Mouse (Mus musculus) hindbrain, embryonic 16.5 days (tissue): ENCODE data around the gene Tlr9. TPM values are rescaled to one million over a fixed set of nuclear protein-coding genes. Genes with fewer than 3 reads are reported as not detected.

ENCODE experiments used
- ATAC-seq: fragments of 200-750 bp; cut with Nextera tagmentation; 2 replicates; pipeline ENCODE4 v1.8.0; 2017; ENCODE audit warnings: moderate TSS enrichment, moderate library complexity
- H3K27ac ChIP-seq: fragments of 300-500 bp; sonication (generic); 2 replicates; pipeline ENCODE4 v1.5.1; 2014; ENCODE audit warnings: low read depth, mild to moderate bottlenecking, control low read depth, low read length, moderate library complexity
- H3K27me3 ChIP-seq: fragments of 300-500 bp; sonication (generic); replicated peaks from 2 replicates; pipeline ENCODE4 v1.6.1; 2014; ENCODE audit warnings: low read length; ENCODE audit not compliant: control insufficient read depth, insufficient read depth
- H3K36me3 ChIP-seq: fragments of 300-500 bp; sonication (generic); 2 replicates; pipeline ENCODE4 v1.6.1; 2014; ENCODE audit warnings: mild to moderate bottlenecking, low read length, moderate library complexity, mixed read lengths; ENCODE audit not compliant: control insufficient read depth, insufficient read depth
- H3K4me1 ChIP-seq: fragments of 300-500 bp; sonication (generic); 2 replicates; pipeline ENCODE4 v1.6.1; 2014; ENCODE audit warnings: low read depth, low read length; ENCODE audit not compliant: control insufficient read depth, insufficient read depth
- H3K4me2 ChIP-seq: fragments of 300-500 bp; sonication (generic); 2 replicates; pipeline ENCODE4 v1.6.1; 2014; ENCODE audit warnings: mild to moderate bottlenecking, low read length, control low read depth, moderate library complexity
- H3K4me3 ChIP-seq: fragments of 300-500 bp; sonication (generic); 2 replicates; pipeline ENCODE4 v1.5.1; 2014; ENCODE audit warnings: mild to moderate bottlenecking, low read length, control low read depth, moderate library complexity
- H3K9ac ChIP-seq: fragments of 300-500 bp; sonication (generic); 2 replicates; pipeline ENCODE4 v1.6.1; 2014; ENCODE audit warnings: low read depth, mild to moderate bottlenecking, control low read depth, low read length, moderate library complexity
- H3K9me3 ChIP-seq: fragments of 300-500 bp; sonication (generic); 2 replicates; pipeline ENCODE4 v1.6.1; 2014; ENCODE audit warnings: mild to moderate bottlenecking, low read length, moderate library complexity; ENCODE audit not compliant: control insufficient read depth
- WGBS: fragments of 180-500 bp; shearing (Covaris S2); extraction: QIAGEN DNeasy Blood & Tissue Kit; methylation state at CpG from one replicate; pipeline ENCODE4 v1.1.7; 2014; 5-methylcytosine and 5-hydroxymethylcytosine counted together
- polyA plus RNA-seq: library from polyadenylated mRNA; unstranded; fragments of >200 nt; fragmentation: Nextera tagmentation; extraction: Ambion mirVana; gene quantifications from 2 replicates; pipeline ENCODE4 v1.2.1, GENCODE M21; 2015

Tlr9 gene
- polyA plus RNA-seq, 1 experiment from 2014 or later = 0.04 TPM

GRCm38 (mm10) chr9:106254001-106254400, 31.6 kb downstream of the Tlr9 start:
- Histone ChIP-seq H3K9me3 (no peaks in the 10 kb centered on the region), H3K27me3 (no peaks in the 10 kb centered on the region), H3K36me3 (no peaks in the 10 kb centered on the region), H3K4me1 (no peaks in the 10 kb centered on the region), H3K9ac (no peak overlapping the region), H3K4me3 (no peak overlapping the region), H3K4me2 (no peak overlapping the region), H3K27ac (no peak overlapping the region)
- no peak for ATAC-seq
- WGBS = 77% methylated on average over 2 of the region's 2 CpGs

GRCm38 (mm10) chr9:106258412-106258811, 36.0 kb downstream of the Tlr9 start:
- Histone ChIP-seq H3K27ac (no peak overlapping the region), H3K27me3 (no peaks in the 10 kb centered on the region), H3K9me3 (no peaks in the 10 kb centered on the region), H3K4me2 (no peak overlapping the region), H3K4me1 (no peaks in the 10 kb centered on the region), H3K36me3 (no peaks in the 10 kb centered on the region), H3K4me3 (no peak overlapping the region), H3K9ac (no peak overlapping the region)
- ATAC-seq = no peak
- 92% methylated on average over 4 of the region's 4 CpGs for WGBS

- no peak overlapping the region for H3K9ac ChIP-seq
- WGBS = 69% methylated on average over 5 of the region's 5 CpGs
- no peak overlapping the region for H3K4me3 ChIP-seq
- H3K4me1 ChIP-seq = no peaks in the 10 kb centered on the region
- H3K27ac ChIP-seq = no peak overlapping the region
- no peak for ATAC-seq
- H3K9me3 ChIP-seq = no peaks in the 10 kb centered on the region
- H3K27me3 ChIP-seq = no peaks in the 10 kb centered on the region
- no peaks in the 10 kb centered on the region for H3K36me3 ChIP-seq
- H3K4me2 ChIP-seq = no peak overlapping the region
Measured at GRCm38 (mm10) chr9:106258990-106259389, 36.6 kb downstream of the Tlr9 start.

GRCm38 (mm10) chr9:106261058-106261457, 38.7 kb downstream of the Tlr9 start:
- no peak overlapping the region for H3K9ac ChIP-seq
- no peaks in the 10 kb centered on the region for H3K4me1 ChIP-seq
- H3K36me3 ChIP-seq = no peaks in the 10 kb centered on the region
- WGBS = 85% methylated on average over 6 of the region's 6 CpGs
- H3K4me2 ChIP-seq = no peak overlapping the region
- no peaks in the 10 kb centered on the region for H3K27me3 ChIP-seq
- H3K27ac ChIP-seq = no peak overlapping the region
- ATAC-seq = no peak
- no peaks in the 10 kb centered on the region for H3K9me3 ChIP-seq
- H3K4me3 ChIP-seq = no peak overlapping the region

- no peaks in the 10 kb centered on the region for H3K27me3 ChIP-seq
- H3K27ac ChIP-seq = no peak overlapping the region
- H3K4me3 ChIP-seq = no peak overlapping the region
- H3K9ac ChIP-seq = no peak overlapping the region
- H3K4me2 ChIP-seq = no peak overlapping the region
- H3K9me3 ChIP-seq = no peaks in the 10 kb centered on the region
- WGBS = 77% methylated on average over 3 of the region's 3 CpGs
- no peak for ATAC-seq
- H3K4me1 ChIP-seq = no peaks in the 10 kb centered on the region
- no peaks in the 10 kb centered on the region for H3K36me3 ChIP-seq
Measured at GRCm38 (mm10) chr9:106261491-106261890, 39.1 kb downstream of the Tlr9 start.

- WGBS = 84% methylated on average over 3 of the region's 3 CpGs
- no peak overlapping the region for H3K27ac ChIP-seq
- H3K4me2 ChIP-seq = no peak overlapping the region
- ATAC-seq = no peak
- H3K4me1 ChIP-seq = no peaks in the 10 kb centered on the region
- no peak overlapping the region for H3K9ac ChIP-seq
- H3K4me3 ChIP-seq = no peak overlapping the region
- H3K27me3 ChIP-seq = no peaks in the 10 kb centered on the region
- H3K36me3 ChIP-seq = no peaks in the 10 kb centered on the region
- no peaks in the 10 kb centered on the region for H3K9me3 ChIP-seq
Measured at GRCm38 (mm10) chr9:106262075-106262474, 39.7 kb downstream of the Tlr9 start.

- no peaks in the 10 kb centered on the region for H3K27me3 ChIP-seq
- no peaks in the 10 kb centered on the region for H3K36me3 ChIP-seq
- 84% methylated on average over 9 of the region's 9 CpGs for WGBS
- no peak for ATAC-seq
- no peaks in the 10 kb centered on the region for H3K4me1 ChIP-seq
- no peaks in the 10 kb centered on the region for H3K9me3 ChIP-seq
- no peak overlapping the region for H3K9ac ChIP-seq
- H3K4me2 ChIP-seq = no peak overlapping the region
- H3K4me3 ChIP-seq = no peak overlapping the region
- H3K27ac ChIP-seq = no peak overlapping the region
Measured at GRCm38 (mm10) chr9:106263381-106263924, 41.1 kb downstream of the Tlr9 start.

- no peaks in the 10 kb centered on the region for H3K9me3 ChIP-seq
- no peak overlapping the region for H3K9ac ChIP-seq
- no peaks in the 10 kb centered on the region for H3K27me3 ChIP-seq
- H3K4me2 ChIP-seq = no peak overlapping the region
- peaks cover 10% of the 10 kb centered on the region for H3K4me1 ChIP-seq
- no peak overlapping the region for H3K27ac ChIP-seq
- WGBS = 87% methylated on average over 12 of the region's 12 CpGs
- no peak for ATAC-seq
- no peak overlapping the region for H3K4me3 ChIP-seq
- H3K36me3 ChIP-seq = no peaks in the 10 kb centered on the region
Measured at GRCm38 (mm10) chr9:106265358-106266075, 43.1 kb downstream of the Tlr9 start.

- Histone ChIP-seq H3K4me2 (no peak overlapping the region), H3K4me1 (peaks cover 10% of the 10 kb centered on the region), H3K36me3 (no peaks in the 10 kb centered on the region), H3K4me3 (no peak overlapping the region), H3K9ac (no peak overlapping the region), H3K27me3 (no peaks in the 10 kb centered on the region), H3K27ac (no peak overlapping the region), H3K9me3 (no peaks in the 10 kb centered on the region)
- WGBS = 58% methylated on average over 2 of the region's 2 CpGs
- ATAC-seq = no peak
Measured at GRCm38 (mm10) chr9:106266936-106267657, 44.7 kb downstream of the Tlr9 start.
